Mouse (Mus musculus): ENCODE results near the gene Aff3. TPM values are rescaled to one million over a fixed set of nuclear protein-coding genes. Genes with fewer than 3 reads are reported as not detected.
A peak's percentile ranks its signal among the peaks of the same experiment; 100 is the strongest.

Aff3 gene
- total RNA-seq, 2 experiments from 2014 or later: 2.4 to 2.6 TPM

DNA sequence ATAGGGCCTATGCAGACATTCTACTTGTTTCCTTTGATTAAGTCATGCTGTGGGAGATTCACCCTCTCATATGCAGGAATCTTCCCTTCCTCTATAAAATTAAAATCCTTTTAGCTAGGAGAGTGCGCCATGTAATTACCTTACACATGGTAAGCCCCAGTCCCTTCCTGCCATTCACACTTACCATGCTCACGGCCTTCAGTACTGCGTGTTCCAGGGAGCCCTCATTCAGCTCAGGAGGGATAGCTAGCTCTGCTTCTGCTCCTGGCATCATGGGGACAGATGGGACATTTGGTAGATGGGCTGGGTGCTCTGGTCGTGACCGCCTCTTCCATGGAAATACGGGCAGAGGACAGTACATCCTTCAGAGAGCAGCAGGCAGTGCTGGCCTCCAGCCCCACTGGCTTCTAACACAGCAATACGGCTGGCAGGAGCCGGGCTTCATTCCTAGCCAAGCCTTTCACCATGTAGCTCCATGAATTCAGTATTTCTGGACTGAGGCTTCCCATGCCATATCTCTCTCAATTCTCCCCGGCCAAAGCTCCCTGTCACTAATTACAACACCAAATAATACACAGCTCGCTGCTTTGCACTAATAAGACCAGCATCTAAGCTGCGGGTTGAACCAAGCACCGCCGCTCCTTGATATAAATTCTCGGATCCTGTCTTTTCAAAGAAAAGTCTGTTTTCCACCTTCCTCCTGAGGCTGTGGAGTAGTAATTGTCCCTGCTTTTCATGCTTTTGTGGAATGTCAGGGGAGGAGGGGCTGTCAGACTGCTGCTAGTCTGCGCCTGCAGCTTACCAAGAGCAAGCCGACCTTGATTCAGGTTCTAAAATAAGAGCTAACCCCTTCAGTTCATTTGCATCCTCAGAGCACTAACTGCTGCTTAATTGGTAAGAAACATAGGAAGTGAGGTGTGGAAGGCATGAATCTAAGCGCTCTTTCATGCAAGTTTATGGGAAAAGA is 464.8 kb downstream of the Aff3 start:
- no peak for ATAC-seq (ENCODE audit: poor library complexity, severe bottlenecking)

DNA sequence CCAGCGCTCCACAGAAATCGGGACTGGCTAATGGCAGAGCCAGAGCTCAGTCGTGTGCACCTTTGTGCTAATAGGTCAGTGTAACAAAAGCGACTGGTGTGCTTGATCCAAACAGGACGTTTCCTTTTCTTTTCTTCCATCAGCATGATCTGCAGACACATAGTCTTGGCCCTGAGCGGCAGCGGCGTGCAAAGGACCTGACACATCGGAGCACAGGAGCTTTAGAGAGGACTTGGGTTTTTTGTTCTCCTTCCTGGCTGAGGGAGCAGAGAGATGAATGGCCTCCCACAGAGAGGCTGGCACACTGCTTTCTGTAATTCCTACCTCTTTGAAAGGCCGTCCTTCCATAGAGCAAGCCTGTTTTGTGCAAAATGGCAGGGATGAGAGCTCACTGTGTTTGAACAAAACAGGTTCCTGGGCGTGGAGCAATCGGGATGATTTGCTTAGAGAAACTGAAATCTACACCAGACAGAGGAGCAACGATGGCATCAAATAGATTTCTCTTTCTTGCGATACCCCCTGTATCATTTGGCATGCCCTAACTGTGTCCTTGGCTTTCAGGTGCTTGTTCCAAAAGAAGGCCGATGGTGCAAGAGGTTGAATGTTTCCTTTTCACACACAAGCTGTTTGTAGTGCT is 466.2 kb downstream of the Aff3 start:
- no peak for ATAC-seq (ENCODE audit: poor library complexity, severe bottlenecking)

DNA sequence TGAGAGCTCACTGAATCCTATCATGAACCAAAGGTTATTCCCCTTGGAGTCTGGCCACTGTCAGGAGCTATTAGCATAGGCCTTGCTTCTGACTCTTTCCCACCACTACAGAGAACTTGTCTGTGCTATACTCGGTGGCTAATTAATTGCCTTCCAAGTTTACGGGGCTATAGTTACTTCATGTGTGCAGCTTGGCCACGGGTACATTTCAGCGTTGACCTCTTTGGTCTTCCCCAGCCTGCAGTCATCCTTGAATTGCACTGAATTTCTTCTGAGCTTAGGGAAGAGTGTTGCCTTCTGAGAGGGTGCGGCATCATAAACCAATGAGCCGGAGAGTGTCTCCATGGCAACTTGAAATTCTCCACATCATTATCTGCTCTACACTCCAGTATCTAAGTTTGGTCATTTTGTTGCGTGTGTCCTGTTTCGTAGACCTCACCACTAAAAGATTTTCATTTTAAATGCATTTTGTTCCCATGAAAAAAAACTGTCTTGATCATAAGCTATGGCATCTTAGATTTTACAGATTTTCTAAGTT is 467.5 kb downstream of the Aff3 start:
- ATAC-seq (ENCODE audit: poor library complexity, severe bottlenecking): no peak

DNA sequence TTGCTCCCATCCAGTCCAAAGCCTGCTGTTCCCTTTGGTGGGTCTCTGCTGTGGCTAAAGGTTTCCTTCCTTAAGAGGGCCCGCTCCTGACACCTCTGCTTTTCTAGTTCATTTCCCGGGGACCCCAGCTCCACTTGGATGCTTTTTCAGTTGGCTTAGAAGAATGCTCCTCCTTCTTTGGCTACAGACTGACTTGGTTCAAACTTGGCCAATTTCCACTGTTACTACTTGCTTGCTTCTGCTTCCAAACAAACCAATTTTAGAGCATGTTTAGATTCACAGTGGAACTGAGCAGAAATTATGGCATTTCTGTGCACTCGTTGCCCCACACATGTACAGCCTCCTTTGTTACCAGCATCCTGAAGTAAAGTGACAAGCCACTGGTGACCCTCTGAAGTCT is 469.0 kb downstream of the Aff3 start:
- no peak for ATAC-seq (ENCODE audit: poor library complexity, severe bottlenecking)

DNA sequence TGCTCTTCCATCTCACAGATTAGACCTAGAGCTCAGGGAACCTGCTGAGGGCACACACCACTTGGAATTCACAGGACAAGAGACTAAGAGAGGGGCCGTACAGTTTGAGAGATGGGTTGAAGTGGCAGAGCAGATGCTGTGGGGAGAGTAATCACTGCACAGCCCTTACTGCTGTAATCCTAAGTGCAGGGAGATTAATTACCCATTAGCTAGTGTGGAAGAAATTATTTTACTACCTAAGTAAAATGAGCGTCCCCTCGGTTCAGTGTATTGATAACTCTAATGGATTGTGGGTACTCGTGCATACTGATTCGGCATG is 478.6 kb downstream of the Aff3 start:
- ATAC-seq (ENCODE audit: poor library complexity, severe bottlenecking): no peak

GRCm38 (mm10) chr1:38185517-38186226 is 479.1 kb downstream of the Aff3 start:
- ATAC-seq (ENCODE audit: poor library complexity, severe bottlenecking): peak; percentile 71

DNA sequence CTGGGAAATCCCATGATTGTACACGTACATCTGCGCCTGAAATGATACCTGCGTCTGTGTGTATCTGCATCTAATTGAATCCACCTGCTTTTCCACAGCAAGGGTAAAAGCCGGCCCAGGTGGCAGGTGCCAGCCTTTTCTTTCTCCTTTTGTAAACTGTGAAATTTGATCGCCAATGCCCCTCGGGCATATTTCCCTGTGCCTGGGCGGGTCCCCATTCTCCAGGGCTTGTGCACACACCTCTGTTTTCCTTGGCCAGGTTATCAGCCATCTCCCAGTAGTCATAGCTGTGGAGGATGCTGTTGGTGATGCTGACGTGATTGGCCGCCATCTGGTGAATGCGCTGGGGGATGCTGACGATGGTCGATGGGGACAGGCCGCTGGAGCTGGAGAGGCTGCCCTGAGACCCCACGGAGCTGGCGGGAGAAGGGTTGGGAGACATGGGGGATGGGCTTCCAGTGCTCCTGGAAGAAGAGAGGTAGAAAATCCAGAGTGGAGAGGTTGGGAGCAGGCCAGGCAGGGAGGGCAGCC is 483.7 kb downstream of the Aff3 start:
- ATAC-seq (ENCODE audit: poor library complexity, severe bottlenecking): no peak

DNA sequence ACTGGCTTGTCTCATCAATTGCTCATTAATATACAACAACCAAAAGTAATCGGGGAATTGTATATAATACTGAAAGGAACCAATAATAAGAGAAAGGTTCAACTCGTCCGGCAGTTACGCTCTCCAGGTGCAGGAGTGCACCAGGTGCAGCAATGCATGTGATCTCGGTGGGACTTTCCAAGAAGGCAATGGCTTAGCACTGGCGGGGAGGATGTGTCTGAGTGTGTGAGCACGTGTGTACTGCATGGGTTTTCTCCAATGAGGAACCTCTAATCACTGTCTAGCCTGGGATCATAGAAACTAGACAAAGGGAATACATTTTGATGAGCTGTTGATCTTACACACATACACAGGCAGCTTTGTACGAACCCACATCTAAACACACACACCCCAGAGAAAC is 485.8 kb downstream of the Aff3 start:
- no peak for ATAC-seq (ENCODE audit: poor library complexity, severe bottlenecking)

- ATAC-seq (ENCODE audit: poor library complexity, severe bottlenecking): no peak
Observed at GRCm38 (mm10) chr1:38176077-38176476, 488.7 kb downstream of the Aff3 start.

DNA sequence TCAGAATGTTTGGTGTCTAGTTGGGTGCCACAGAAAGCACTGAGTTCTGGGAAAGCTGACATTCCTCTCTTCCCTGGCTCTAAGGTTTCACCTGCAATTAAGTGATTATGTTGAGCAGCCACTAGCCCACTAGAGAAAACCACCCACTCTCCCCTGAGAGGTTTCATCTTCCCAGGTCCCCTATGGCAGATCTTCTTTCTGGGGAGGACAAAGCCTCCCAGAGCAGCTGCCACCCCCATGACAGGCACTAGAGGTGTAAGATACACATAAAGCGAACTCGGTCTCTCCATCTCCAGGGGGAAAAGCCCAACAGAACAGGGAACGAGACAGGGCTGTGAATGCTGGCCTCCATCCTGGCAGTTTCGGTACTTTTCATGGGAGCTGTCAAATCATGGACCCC is 492.9 kb downstream of the Aff3 start:
- no peak for ATAC-seq (ENCODE audit: poor library complexity, severe bottlenecking)

GRCm38 (mm10) chr1:38165696-38166095 is 499.1 kb downstream of the Aff3 start:
- no peak for ATAC-seq (ENCODE audit: poor library complexity, severe bottlenecking)

DNA sequence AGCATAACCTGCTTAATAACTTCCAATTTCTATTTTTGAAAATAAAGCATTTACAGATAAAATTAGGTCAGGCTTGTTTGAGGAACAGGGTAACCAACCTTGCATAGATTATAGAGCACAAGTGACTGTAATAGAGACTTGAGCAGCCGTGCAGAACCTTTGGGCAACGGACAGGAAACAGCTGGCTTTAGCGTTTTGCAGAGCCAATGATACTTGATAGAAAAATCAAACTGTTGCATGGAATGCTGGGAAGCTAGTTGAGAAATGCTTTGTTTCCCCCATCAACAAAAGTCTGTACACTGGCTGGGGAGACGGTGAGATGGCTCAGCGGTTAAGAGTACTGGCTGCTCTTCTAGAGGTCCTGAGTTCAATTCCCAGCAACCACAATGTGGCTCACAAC is 514.7 kb downstream of the Aff3 start:
- no peak for ATAC-seq (ENCODE audit: poor library complexity, severe bottlenecking)

DNA sequence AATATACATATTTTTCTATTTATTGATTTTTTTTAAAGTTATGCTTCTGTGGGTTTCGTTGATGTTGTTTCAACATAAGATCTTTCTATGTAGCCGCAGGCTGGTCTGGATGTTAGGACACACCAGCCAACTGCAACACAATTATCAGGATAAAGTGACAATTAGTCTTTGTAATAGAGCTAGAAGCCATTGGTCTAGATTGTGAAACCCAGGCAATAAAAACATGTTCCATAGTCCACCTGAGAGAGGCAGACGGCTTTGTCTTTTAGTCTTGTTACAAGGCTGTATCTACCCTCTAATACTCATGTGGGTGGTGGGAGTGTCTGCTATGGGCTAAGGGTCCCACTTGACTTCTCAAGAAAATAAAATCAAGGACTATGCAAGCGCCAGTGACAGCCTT is 518.7 kb downstream of the Aff3 start:
- ATAC-seq (ENCODE audit: poor library complexity, severe bottlenecking): no peak

DNA sequence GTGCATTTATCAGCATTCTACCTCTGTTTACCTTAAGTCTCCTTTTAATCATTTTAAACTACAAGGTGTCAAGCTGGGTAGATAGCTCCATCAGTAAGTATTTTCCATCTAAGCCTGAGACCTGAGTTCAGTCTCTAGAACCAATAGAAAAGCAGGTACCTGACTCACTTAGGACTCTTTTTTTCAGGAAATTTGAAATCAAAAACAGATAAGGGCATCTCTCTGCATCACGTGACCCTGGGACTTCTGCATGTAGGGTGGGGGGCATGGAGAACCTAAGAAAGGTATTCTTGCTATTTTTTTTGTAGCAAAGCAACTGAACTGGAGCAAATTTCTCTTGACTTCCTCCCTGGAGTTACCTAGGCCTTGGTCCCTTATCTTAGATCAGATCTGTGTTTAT is 523.4 kb downstream of the Aff3 start:
- no peak for ATAC-seq (ENCODE audit: poor library complexity, severe bottlenecking)

DNA sequence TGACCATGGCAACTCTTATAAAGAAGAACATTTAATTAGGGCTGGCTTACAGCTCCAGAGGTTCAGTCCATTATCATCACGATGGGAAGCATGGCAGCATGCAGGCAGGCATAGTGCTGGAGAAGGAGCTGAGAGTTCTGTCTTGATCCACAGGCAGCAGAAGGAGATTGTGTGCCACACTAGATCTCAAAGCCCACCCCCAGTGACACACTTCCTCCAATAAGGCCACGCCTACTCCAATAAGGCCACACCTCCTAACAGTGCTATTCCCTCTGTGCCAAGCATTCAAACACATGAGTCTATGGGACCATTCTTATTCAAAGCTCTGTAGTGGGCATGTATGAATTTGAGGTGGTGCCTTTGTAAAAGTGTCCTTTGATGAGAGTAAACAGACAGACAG is 523.8 kb downstream of the Aff3 start:
- no peak for ATAC-seq (ENCODE audit: poor library complexity, severe bottlenecking)

DNA sequence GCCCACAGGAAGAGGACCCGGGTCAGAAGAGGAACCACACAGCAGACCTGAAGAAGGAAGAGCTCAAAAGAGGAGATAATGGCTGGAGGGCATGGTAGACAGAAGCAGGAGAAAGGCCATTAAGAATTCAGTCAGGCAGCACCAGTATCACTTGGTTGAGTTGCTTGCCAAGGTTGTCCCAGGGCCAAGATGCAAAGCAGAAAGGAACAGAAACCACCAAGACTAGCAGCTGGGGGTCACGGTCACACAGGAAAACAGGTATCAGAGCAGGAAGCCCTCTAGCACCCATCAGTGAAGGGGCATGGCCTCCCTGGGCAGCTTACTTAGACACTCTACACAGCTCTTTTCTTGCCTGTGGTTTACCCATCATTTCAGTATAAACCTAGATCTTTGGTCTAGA is 525.4 kb downstream of the Aff3 start:
- peak; percentile 51 for ATAC-seq (ENCODE audit: poor library complexity, severe bottlenecking)

DNA sequence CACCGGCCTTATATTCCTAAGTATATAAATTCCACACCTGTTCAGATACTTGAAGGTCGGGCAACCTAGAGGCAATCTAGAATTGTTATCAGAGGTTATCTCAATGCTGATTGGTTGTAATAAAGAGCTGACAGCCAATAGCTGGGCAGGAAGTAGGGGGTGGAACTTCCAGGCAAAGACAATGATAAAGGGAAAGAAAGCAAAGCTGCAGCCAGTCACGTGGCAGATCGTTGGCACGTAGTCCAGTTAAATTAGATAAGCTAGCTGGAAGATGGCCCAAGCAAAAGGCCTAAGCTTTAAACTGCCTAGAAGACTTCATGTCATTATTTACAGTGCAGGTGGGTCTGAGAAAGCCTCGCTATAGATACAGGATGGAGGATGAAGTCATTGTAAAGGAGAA is 531.8 kb downstream of the Aff3 start:
- no peak for ATAC-seq (ENCODE audit: poor library complexity, severe bottlenecking)

DNA sequence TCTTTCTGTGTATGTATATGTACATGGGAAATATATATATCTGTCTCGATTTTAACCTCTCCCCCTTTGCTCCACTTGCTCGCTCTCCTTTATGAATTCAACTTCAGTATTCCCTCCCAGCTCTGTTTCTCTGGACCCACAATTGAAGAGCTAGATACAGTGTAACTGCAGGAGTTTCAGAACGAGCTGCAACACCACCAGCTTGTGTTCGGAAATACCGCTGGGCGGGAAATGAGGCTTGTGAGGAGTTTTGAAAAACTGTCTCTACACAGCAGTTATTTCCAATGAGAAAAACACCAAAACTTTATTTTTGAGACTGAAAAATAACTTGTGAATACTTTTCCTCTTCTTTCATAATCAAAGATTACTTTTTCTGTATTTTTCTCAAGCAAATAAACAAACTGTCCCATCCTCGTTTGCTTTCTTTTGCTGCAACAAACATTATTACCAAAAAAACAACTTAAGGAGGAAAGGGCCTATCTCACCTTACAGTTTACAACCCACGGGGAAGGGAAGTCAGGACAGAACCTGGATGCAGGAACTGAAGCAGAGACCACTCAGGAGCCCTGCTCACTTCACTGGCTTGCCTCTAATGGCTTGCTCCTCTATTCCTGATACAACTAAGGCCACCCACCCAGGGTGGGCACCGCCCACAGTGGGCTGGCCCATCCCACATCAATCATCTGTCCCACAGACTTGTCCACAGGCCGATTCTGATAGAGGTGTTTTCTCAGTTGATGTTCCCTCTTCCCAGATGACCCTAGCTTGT is 533.9 kb downstream of the Aff3 start:
- no peak for ATAC-seq (ENCODE audit: poor library complexity, severe bottlenecking)

- peak; percentile 86 for ATAC-seq (ENCODE audit: poor library complexity, severe bottlenecking)
Observed at GRCm38 (mm10) chr1:38129501-38130267, 535.1 kb downstream of the Aff3 start, which contains the start of gene Rev1. TSS of gene Rev1 (minus strand) at chr1:38129801.

Measured in megakaryocyte, adult 5-6 weeks (primary cell).